Mouse (Mus musculus): ENCODE measurements at regions not wholly inside any gene's neighbourhood (a gene's known extent, or its start where the extent isn't known, plus 50 kb on each side); places are given as distances from the start of the nearest gene placed in this dataset.

GRCm38 (mm10) chr3:143447005-143447709 lies 565.4 kb upstream of the Pkn2 start:
- H3K4me1 ChIP-seq (ENCODE audit: control insufficient read depth, insufficient read depth, low read length): no peaks in the 10 kb centered on the region
- H3K36me3 ChIP-seq (ENCODE audit: control insufficient read depth, insufficient read depth, low read length): no peaks in the 10 kb centered on the region
- H3K4me3 ChIP-seq (ENCODE audit: low read length): no peak overlapping the region
- 55% methylated on average over 7 of the region's 7 CpGs for WGBS
- H3K9ac ChIP-seq (ENCODE audit: low read depth, low read length): no peak overlapping the region
- ATAC-seq: peak; percentile 95
- no peak overlapping the region for H3K4me2 ChIP-seq (ENCODE audit: low read depth, low read length)
- no peaks in the 10 kb centered on the region for H3K9me3 ChIP-seq (ENCODE audit: control insufficient read depth, low read length)
- H3K27me3 ChIP-seq (replicated peaks; ENCODE audit: control insufficient read depth, insufficient read depth, low read length): no peaks in the 10 kb centered on the region
- H3K27ac ChIP-seq (ENCODE audit: low read length): peak overlapping the region; percentile 59; the same call in 1 of the 2 replicates

GRCm38 (mm10) chr3:143417401-143417800 lies 535.6 kb upstream of the Pkn2 start:
- 73% methylated on average over 6 of the region's 6 CpGs for WGBS
- Histone ChIP-seq H3K4me1 (ENCODE audit: control insufficient read depth, insufficient read depth, low read length) (no peaks in the 10 kb centered on the region), H3K4me2 (ENCODE audit: low read depth, low read length) (no peak overlapping the region), H3K27ac (ENCODE audit: low read length) (no peak overlapping the region), H3K27me3 (replicated peaks; ENCODE audit: control insufficient read depth, insufficient read depth, low read length) (no peaks in the 10 kb centered on the region), H3K4me3 (ENCODE audit: low read length) (no peak overlapping the region), H3K9me3 (ENCODE audit: control insufficient read depth, low read length) (no peaks in the 10 kb centered on the region), H3K9ac (ENCODE audit: low read depth, low read length) (no peak overlapping the region), H3K36me3 (ENCODE audit: control insufficient read depth, insufficient read depth, low read length) (no peaks in the 10 kb centered on the region)
- no peak for ATAC-seq

- Histone ChIP-seq H3K27ac (ENCODE audit: low read length) (no peak overlapping the region), H3K9me3 (ENCODE audit: control insufficient read depth, low read length) (no peaks in the 10 kb centered on the region), H3K9ac (ENCODE audit: low read depth, low read length) (no peak overlapping the region), H3K36me3 (ENCODE audit: control insufficient read depth, insufficient read depth, low read length) (no peaks in the 10 kb centered on the region), H3K4me1 (ENCODE audit: control insufficient read depth, insufficient read depth, low read length) (no peaks in the 10 kb centered on the region), H3K4me2 (ENCODE audit: low read depth, low read length) (no peak overlapping the region), H3K4me3 (ENCODE audit: low read length) (no peak overlapping the region), H3K27me3 (replicated peaks; ENCODE audit: control insufficient read depth, insufficient read depth, low read length) (no peaks in the 10 kb centered on the region)
- 77% methylated on average over 4 of the region's 4 CpGs for WGBS
- no peak for ATAC-seq
These were observed 529.9 kb upstream of the Pkn2 start for GRCm38 (mm10) chr3:143411655-143412054.

- H3K9me3 ChIP-seq (ENCODE audit: control insufficient read depth, low read length): no peaks in the 10 kb centered on the region
- H3K4me2 ChIP-seq (ENCODE audit: low read depth, low read length): no peak overlapping the region
- no peak overlapping the region for H3K9ac ChIP-seq (ENCODE audit: low read depth, low read length)
- H3K36me3 ChIP-seq (ENCODE audit: control insufficient read depth, insufficient read depth, low read length): no peaks in the 10 kb centered on the region
- H3K27me3 ChIP-seq (replicated peaks; ENCODE audit: control insufficient read depth, insufficient read depth, low read length): no peaks in the 10 kb centered on the region
- H3K27ac ChIP-seq (ENCODE audit: low read length): no peak overlapping the region
- no peak overlapping the region for H3K4me3 ChIP-seq (ENCODE audit: low read length)
- no peaks in the 10 kb centered on the region for H3K4me1 ChIP-seq (ENCODE audit: control insufficient read depth, insufficient read depth, low read length)
- ATAC-seq: no peak
- 73% methylated on average over 2 of the region's 2 CpGs for WGBS
These were observed 517.2 kb upstream of the Pkn2 start for GRCm38 (mm10) chr3:143398966-143399365.

- Histone ChIP-seq H3K9me3 (ENCODE audit: control insufficient read depth, low read length) (peaks cover 3% of the 10 kb centered on the region; the same call in 1 of the 2 replicates), H3K36me3 (ENCODE audit: control insufficient read depth, insufficient read depth, low read length) (no peaks in the 10 kb centered on the region), H3K4me2 (ENCODE audit: low read depth, low read length) (no peak overlapping the region), H3K27me3 (replicated peaks; ENCODE audit: control insufficient read depth, insufficient read depth, low read length) (no peaks in the 10 kb centered on the region), H3K4me3 (ENCODE audit: low read length) (no peak overlapping the region), H3K9ac (ENCODE audit: low read depth, low read length) (no peak overlapping the region), H3K27ac (ENCODE audit: low read length) (no peak overlapping the region), H3K4me1 (ENCODE audit: control insufficient read depth, insufficient read depth, low read length) (no peaks in the 10 kb centered on the region)
- ATAC-seq: no peak
- 87% methylated on average over 1 of the region's 1 CpGs for WGBS
These were observed 502.6 kb upstream of the Pkn2 start for GRCm38 (mm10) chr3:143384357-143384756.

- no peaks in the 10 kb centered on the region for H3K36me3 ChIP-seq (ENCODE audit: control insufficient read depth, insufficient read depth, low read length)
- no peak overlapping the region for H3K27ac ChIP-seq (ENCODE audit: low read length)
- no peak overlapping the region for H3K9ac ChIP-seq (ENCODE audit: low read depth, low read length)
- peaks cover 3% of the 10 kb centered on the region; the same call in 1 of the 2 replicates for H3K9me3 ChIP-seq (ENCODE audit: control insufficient read depth, low read length)
- H3K27me3 ChIP-seq (replicated peaks; ENCODE audit: control insufficient read depth, insufficient read depth, low read length): no peaks in the 10 kb centered on the region
- peak; percentile 93 for ATAC-seq
- H3K4me1 ChIP-seq (ENCODE audit: control insufficient read depth, insufficient read depth, low read length): no peaks in the 10 kb centered on the region
- no peak overlapping the region for H3K4me2 ChIP-seq (ENCODE audit: low read depth, low read length)
- H3K4me3 ChIP-seq (ENCODE audit: low read length): no peak overlapping the region
- 6% methylated on average over 13 of the region's 13 CpGs for WGBS
These were observed 497.4 kb upstream of the Pkn2 start for GRCm38 (mm10) chr3:143379193-143379592.

- no peaks in the 10 kb centered on the region for H3K27me3 ChIP-seq (replicated peaks; ENCODE audit: control insufficient read depth, insufficient read depth, low read length)
- no peak overlapping the region for H3K9ac ChIP-seq (ENCODE audit: low read depth, low read length)
- H3K4me2 ChIP-seq (ENCODE audit: low read depth, low read length): no peak overlapping the region
- H3K9me3 ChIP-seq (ENCODE audit: control insufficient read depth, low read length): no peaks in the 10 kb centered on the region
- no peak overlapping the region for H3K27ac ChIP-seq (ENCODE audit: low read length)
- H3K36me3 ChIP-seq (ENCODE audit: control insufficient read depth, insufficient read depth, low read length): no peaks in the 10 kb centered on the region
- WGBS: 92% methylated on average over 5 of the region's 5 CpGs
- no peaks in the 10 kb centered on the region for H3K4me1 ChIP-seq (ENCODE audit: control insufficient read depth, insufficient read depth, low read length)
- ATAC-seq: no peak
- H3K4me3 ChIP-seq (ENCODE audit: low read length): no peak overlapping the region
These were observed 495.6 kb upstream of the Pkn2 start for GRCm38 (mm10) chr3:143377446-143377845.

GRCm38 (mm10) chr3:143375527-143376061 lies 493.8 kb upstream of the Pkn2 start:
- Histone ChIP-seq H3K36me3 (ENCODE audit: control insufficient read depth, insufficient read depth, low read length) (no peaks in the 10 kb centered on the region), H3K9me3 (ENCODE audit: control insufficient read depth, low read length) (no peaks in the 10 kb centered on the region), H3K4me2 (ENCODE audit: low read depth, low read length) (no peak overlapping the region), H3K4me1 (ENCODE audit: control insufficient read depth, insufficient read depth, low read length) (no peaks in the 10 kb centered on the region), H3K27me3 (replicated peaks; ENCODE audit: control insufficient read depth, insufficient read depth, low read length) (no peaks in the 10 kb centered on the region), H3K27ac (ENCODE audit: low read length) (no peak overlapping the region), H3K4me3 (ENCODE audit: low read length) (no peak overlapping the region), H3K9ac (ENCODE audit: low read depth, low read length) (no peak overlapping the region)
- no peak for ATAC-seq
- whole genome bisulfite sequencing: 61% methylated on average over 10 of the region's 10 CpGs

- no peak overlapping the region for H3K27ac ChIP-seq (ENCODE audit: low read length)
- no peak overlapping the region for H3K4me3 ChIP-seq (ENCODE audit: low read length)
These were observed 491.7 kb upstream of the Pkn2 start for GRCm38 (mm10) chr3:143373501-143373900.

GRCm38 (mm10) chr3:143369002-143369401 lies 487.2 kb upstream of the Pkn2 start:
- 93% methylated on average over 1 of the region's 1 CpGs for WGBS

More at GRCm38 (mm10) chr3:143373501-143373900, 491.7 kb upstream of the Pkn2 start:
- H3K36me3 ChIP-seq (ENCODE audit: control insufficient read depth, insufficient read depth, low read length): no peaks in the 10 kb centered on the region
- H3K9me3 ChIP-seq (ENCODE audit: control insufficient read depth, low read length): no peaks in the 10 kb centered on the region
- 68% methylated on average over 1 of the region's 1 CpGs for WGBS
- H3K4me2 ChIP-seq (ENCODE audit: low read depth, low read length): no peak overlapping the region
- no peak overlapping the region for H3K9ac ChIP-seq (ENCODE audit: low read depth, low read length)
- H3K27me3 ChIP-seq (replicated peaks; ENCODE audit: control insufficient read depth, insufficient read depth, low read length): no peaks in the 10 kb centered on the region
- no peaks in the 10 kb centered on the region for H3K4me1 ChIP-seq (ENCODE audit: control insufficient read depth, insufficient read depth, low read length)
- ATAC-seq: peak; percentile 78

More at GRCm38 (mm10) chr3:143369002-143369401, 487.2 kb upstream of the Pkn2 start:
- Histone ChIP-seq H3K27me3 (replicated peaks; ENCODE audit: control insufficient read depth, insufficient read depth, low read length) (no peaks in the 10 kb centered on the region), H3K9me3 (ENCODE audit: control insufficient read depth, low read length) (no peaks in the 10 kb centered on the region), H3K36me3 (ENCODE audit: control insufficient read depth, insufficient read depth, low read length) (no peaks in the 10 kb centered on the region), H3K4me3 (ENCODE audit: low read length) (no peak overlapping the region), H3K27ac (ENCODE audit: low read length) (no peak overlapping the region), H3K4me2 (ENCODE audit: low read depth, low read length) (no peak overlapping the region), H3K4me1 (ENCODE audit: control insufficient read depth, insufficient read depth, low read length) (no peaks in the 10 kb centered on the region), H3K9ac (ENCODE audit: low read depth, low read length) (no peak overlapping the region)
- no peak for ATAC-seq

All from intestine, embryonic 16.5 days (tissue).